In the genomic region with DNA sequence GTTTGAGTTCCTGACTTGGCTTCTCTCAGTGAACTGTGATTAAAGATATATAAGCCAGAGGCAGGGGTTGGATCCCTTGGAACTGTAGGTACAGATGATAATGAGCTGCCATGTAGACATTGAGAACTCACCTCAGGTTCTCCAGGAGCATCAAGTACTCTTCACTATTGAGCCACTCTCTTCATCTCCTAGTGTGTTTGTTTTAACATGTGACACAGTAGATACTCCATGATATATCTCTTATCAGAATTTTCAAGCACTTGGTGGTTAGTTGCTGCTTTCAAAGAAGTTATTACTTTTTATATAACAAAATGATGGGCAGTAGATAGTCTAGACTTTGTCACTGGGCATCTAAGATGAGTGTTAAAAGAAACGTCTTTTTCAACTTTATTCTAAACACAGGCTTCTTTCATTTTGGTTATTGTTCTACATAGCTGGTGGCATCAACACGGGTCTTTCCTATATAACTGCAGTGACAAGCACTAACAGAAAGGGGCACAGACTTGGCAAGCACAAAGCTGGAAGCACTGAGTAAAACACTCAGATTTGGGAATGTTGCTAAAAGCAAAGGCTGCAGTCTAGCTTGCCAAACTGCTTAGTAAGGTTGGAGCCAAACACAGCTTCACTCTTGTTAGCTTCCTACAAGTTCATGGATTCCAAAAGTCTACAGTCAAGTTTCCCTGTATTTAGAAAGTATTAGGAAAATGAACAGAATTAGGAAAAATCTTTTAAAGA, we compare ENCODE assay signal across 30 mouse cellular contexts. TPM values are rescaled to one million over a fixed set of nuclear protein-coding genes. Genes with fewer than 3 reads are reported as not detected.
DNase-seq lines count a peak whose midpoint lies in the region; ATAC-seq and TF ChIP-seq lines count a peak whose summit lies in the region.
"Had no signal": no experiment of that assay in that cellular context is flagged by ENCODE, and none has a peak within 500 bp of the region (broad histone marks: within the 10 kb centered on the region; RNA-seq: fewer than 3 reads in every experiment).

No protein-coding gene starts in this region.

- no peak overlapping the region for H3K9ac ChIP-seq in forebrain, embryonic 14.5 days (ENCODE audit: low read length)
- no peak overlapping the region for H3K9ac ChIP-seq in forebrain, embryonic 12.5 days
- no peak overlapping the region for H3K9ac ChIP-seq in MEL (ENCODE audit: control insufficient read depth, low read depth, low read length, poor library complexity, severe bottlenecking)
- H3K9ac ChIP-seq: embryonic facial prominence, embryonic 15.5 days; heart, embryonic 12.5 days; hindbrain, embryonic 13.5 days; limb, embryonic 13.5 days; liver, embryonic 15.5 days; lung, embryonic 15.5 days; midbrain, embryonic 13.5 days had no signal

- no peak overlapping the region for H3K4me2 ChIP-seq in forebrain, embryonic 14.5 days (ENCODE audit: low read length)
- H3K4me2 ChIP-seq in forebrain, embryonic 12.5 days, result no peak overlapping the region
- H3K4me2 ChIP-seq: embryonic facial prominence, embryonic 15.5 days; heart, embryonic 12.5 days; hindbrain, embryonic 13.5 days; limb, embryonic 13.5 days; liver, embryonic 15.5 days; lung, embryonic 15.5 days; midbrain, embryonic 13.5 days had no signal

- no peak overlapping the region for H3K27ac ChIP-seq in forebrain, embryonic 14.5 days (ENCODE audit: low read depth, low read length)
- no peak overlapping the region for H3K27ac ChIP-seq in forebrain, embryonic 12.5 days
- H3K27ac ChIP-seq in MEL (ENCODE audit: control insufficient read depth, low read depth, low read length), result no peak overlapping the region
- H3K27ac ChIP-seq: embryonic facial prominence, embryonic 10.5 days; embryonic facial prominence, embryonic 15.5 days; heart, adult 2 months; hindbrain, embryonic 13.5 days; limb, embryonic 13.5 days; liver, embryonic 15.5 days; lung, embryonic 15.5 days; midbrain, embryonic 13.5 days; stomach, postnatal 0 days had no signal

- WGBS in forebrain, embryonic 14.5 days, result 78% methylated on average over 2 of the region's 2 CpGs
- 95% methylated on average over 2 of the region's 2 CpGs for WGBS in forebrain, embryonic 12.5 days

- no peaks in the 10 kb centered on the region for H3K27me3 ChIP-seq in forebrain, embryonic 14.5 days (replicated peaks; ENCODE audit: control insufficient read depth, insufficient read depth, low read length)
- H3K27me3 ChIP-seq in forebrain, embryonic 12.5 days, result no peaks in the 10 kb centered on the region
- no peaks in the 10 kb centered on the region for H3K27me3 ChIP-seq in MEL (ENCODE audit: control insufficient read depth in 1 of 2, insufficient read depth in 2 of 2, low read length in 2 of 2)
- H3K27me3 ChIP-seq: CH12.LX; embryonic facial prominence, embryonic 15.5 days; heart, embryonic 12.5 days; hindbrain, embryonic 13.5 days; limb, embryonic 13.5 days; liver, embryonic 15.5 days; lung, embryonic 15.5 days; midbrain, embryonic 13.5 days had no signal

- TF ChIP-seq CTCF in MEL (IDR thresholded peaks at IDR 0.05 in 2 of 3, conservative IDR thresholded peaks at IDR 0.05 in 1 of 3; ENCODE audit: control insufficient read depth in 1 of 3, insufficient read depth in 1 of 3, low read depth in 2 of 3, low read length in 3 of 3, poor library complexity in 1 of 3, severe bottlenecking in 1 of 3), result no peak

- no peaks in the 10 kb centered on the region for H3K36me3 ChIP-seq in forebrain, embryonic 14.5 days (ENCODE audit: control insufficient read depth, insufficient read depth, low read length)
- no peaks in the 10 kb centered on the region for H3K36me3 ChIP-seq in forebrain, embryonic 12.5 days (replicated peaks)
- H3K36me3 ChIP-seq in MEL (ENCODE audit: control insufficient read depth in 1 of 2, insufficient read depth in 2 of 2, low read length in 2 of 2), result peaks cover 5 to 10% of the 10 kb centered on the region in 2 experiments
- H3K36me3 ChIP-seq: embryonic facial prominence, embryonic 10.5 days; embryonic facial prominence, embryonic 15.5 days; heart, embryonic 12.5 days; hindbrain, embryonic 13.5 days; limb, embryonic 13.5 days; liver, embryonic 15.5 days; lung, embryonic 15.5 days; midbrain, embryonic 13.5 days had no signal

- TF ChIP-seq RAD21 in MEL (IDR thresholded peaks at IDR 0.05; ENCODE audit: low read depth, low read length), result no peak

- peak; percentile 24 for DNase-seq in forebrain, embryonic 14.5 days (ENCODE audit: low spot score)
- peak; percentile 8 for DNase-seq in layer of hippocampus, adult 9-11 months
- no peak for DNase-seq in layer of hippocampus, adult 18-20 months (ENCODE audit: low spot score in 2 of 2)
- DNase-seq in MEL (ENCODE audit: low read depth, low spot score), result no peak
- DNase-seq in thymus, postnatal 36 days, result no peak
- DNase-seq in gastrocnemius, postnatal 4 days (ENCODE audit: low spot score in 2 of 2), result no peak
- DNase-seq: adrenal gland, postnatal 14 days; cerebellum, adult 2 months; cerebellum, postnatal 14 days; gastrocnemius, postnatal 36 days; heart, adult 2 months; heart, postnatal 4 days; kidney, adult 9 months; kidney, postnatal 10 days; right cerebral cortex, postnatal 4 days; thymus, adult 18-20 months; thymus, postnatal 25 days had no signal

- H3K4me3 ChIP-seq in forebrain, embryonic 14.5 days (ENCODE audit: low read depth, low read length), result no peak overlapping the region
- no peak overlapping the region for H3K4me3 ChIP-seq in forebrain, embryonic 12.5 days (replicated peaks)
- no peak overlapping the region for H3K4me3 ChIP-seq in MEL (ENCODE audit: control insufficient read depth in 1 of 2, insufficient read depth in 1 of 2, low read depth in 2 of 2, low read length in 2 of 2)
- H3K4me3 ChIP-seq: embryonic facial prominence, embryonic 10.5 days; embryonic facial prominence, embryonic 15.5 days; heart, adult 2 months; heart, embryonic 12.5 days; hindbrain, embryonic 13.5 days; limb, embryonic 13.5 days; liver, embryonic 15.5 days; lung, embryonic 15.5 days; midbrain, embryonic 13.5 days had no signal

- peaks cover 30% of the 10 kb centered on the region for H3K79me2 ChIP-seq in MEL (ENCODE audit: control insufficient read depth, insufficient read depth, low read length, poor library complexity)

- no peak for ATAC-seq in forebrain, embryonic 14.5 days
- ATAC-seq in forebrain, embryonic 12.5 days (ENCODE audit: low FRiP score), result no peak
- peak; percentile 67; the same call in 1 of the 2 replicates for ATAC-seq in megakaryocyte progenitor cell, adult 5-6 weeks (replicated peaks; ENCODE audit: poor library complexity)
- ATAC-seq: intestine, embryonic 16.5 days; midbrain, embryonic 13.5 days had no signal

- no peaks in the 10 kb centered on the region for H3K4me1 ChIP-seq in forebrain, embryonic 14.5 days (ENCODE audit: control insufficient read depth, insufficient read depth, low read length)
- no peaks in the 10 kb centered on the region for H3K4me1 ChIP-seq in forebrain, embryonic 12.5 days
- H3K4me1 ChIP-seq in MEL (ENCODE audit: control insufficient read depth in 1 of 2, insufficient read depth in 2 of 2, low read length in 2 of 2), result peaks cover 3 to 4% of the 10 kb centered on the region in 2 experiments; a peak in 3 of 4 replicates
- H3K4me1 ChIP-seq: embryonic facial prominence, embryonic 10.5 days; embryonic facial prominence, embryonic 15.5 days; limb, embryonic 13.5 days; lung, embryonic 15.5 days; midbrain, embryonic 13.5 days had no signal

- no peak for TF ChIP-seq EP300 in MEL (IDR thresholded peaks at IDR 0.05; ENCODE audit: low read depth in 1 of 2, low read length in 2 of 2)

- no peaks in the 10 kb centered on the region for H3K9me3 ChIP-seq in forebrain, embryonic 14.5 days (replicated peaks; ENCODE audit: control insufficient read depth, low read length)
- no peaks in the 10 kb centered on the region for H3K9me3 ChIP-seq in forebrain, embryonic 12.5 days
- no peaks in the 10 kb centered on the region for H3K9me3 ChIP-seq in MEL (replicated peaks; ENCODE audit: insufficient read depth, low read length)
- H3K9me3 ChIP-seq: embryonic facial prominence, embryonic 10.5 days; embryonic facial prominence, embryonic 15.5 days; heart, embryonic 12.5 days; hindbrain, embryonic 13.5 days; limb, embryonic 13.5 days; liver, embryonic 15.5 days; lung, embryonic 15.5 days; midbrain, embryonic 13.5 days had no signal

- TF ChIP-seq POLR2A in MEL (IDR thresholded peaks at IDR 0.05; ENCODE audit: control insufficient read depth in 1 of 2, insufficient read depth in 1 of 2, low read depth in 1 of 2, low read length in 2 of 2, poor library complexity in 1 of 2), result no peak

TF ChIP-seq in MEL, 35 proteins besides CTCF, POLR2A, EP300 and RAD21:
- peak; percentile 25; the same call in 1 of the 2 replicates for TF ChIP-seq GATA1 (IDR thresholded peaks at IDR 0.05; ENCODE audit: low read depth, low read length)
- TF ChIP-seq ETS1 (IDR thresholded peaks at IDR 0.05; ENCODE audit: low read depth, low read length), result no peak
- TF ChIP-seq USF1 (IDR thresholded peaks at IDR 0.05; ENCODE audit: low read depth, low read length), result peak; percentile 51; the same call in 1 of the 2 replicates
- TF ChIP-seq GABPA (IDR thresholded peaks at IDR 0.05; ENCODE audit: low read depth, low read length), result no peak

RNA-seq across cellular contexts. Expression of gene Ankib1, which starts 18.6 kb away (rescaled TPM):
- polyA plus RNA-seq in forebrain, embryonic 14.5 days (2014; fragmentation: Nextera tagmentation; extraction: Ambion mirVana), result 17.4 and 22.8 TPM in 2 replicates
- polyA plus RNA-seq in forebrain, embryonic 12.5 days (2016; fragmentation: Nextera tagmentation; extraction: Ambion mirVana), result 21.6 and 22.1 TPM in 2 replicates
- total RNA-seq in layer of hippocampus, adult 18-20 months (2021), result 100 to 1,000 TPM; 124 TPM
- 16.5 and 19.5 TPM in 2 replicates for total RNA-seq in MEL (2012; rRNA removed)
- 10 to 100 TPM in 1 of 2 experiments, not detected in 1; 14.5 TPM for polyA plus RNA-seq in MEL (2012; ENCODE audit: insufficient read depth in 1 of 2, insufficient read length in 2 of 2, low read depth in 1 of 2, low replicate concordance in 2 of 2, missing spikeins in 1 of 2)
- 22.9 and 25.9 TPM in 2 replicates for total RNA-seq in megakaryocyte progenitor cell, adult 5-6 weeks (2015)
- total RNA-seq in megakaryocyte progenitor cell, adult 5-6 weeks (2017), result 31.0 and 34.5 TPM in 2 replicates
- 10 to 100 TPM; 33.9 to 34.9 TPM for total RNA-seq in gastrocnemius, postnatal 4 days (2021)

RNA-seq across cellular contexts. Expression of gene Krit1, which starts 18.9 kb away (rescaled TPM):
- 44.6 and 58.5 TPM in 2 replicates for polyA plus RNA-seq in forebrain, embryonic 14.5 days (2014; fragmentation: Nextera tagmentation; extraction: Ambion mirVana)
- polyA plus RNA-seq in forebrain, embryonic 12.5 days (2016; fragmentation: Nextera tagmentation; extraction: Ambion mirVana), result 77.8 and 83.3 TPM in 2 replicates
- total RNA-seq in layer of hippocampus, adult 18-20 months (2021), result 10 to 100 TPM; 48.8 to 53.9 TPM
- 20.6 and 25.6 TPM in 2 replicates for total RNA-seq in MEL (2012; rRNA removed)
- 100 to 1,000 TPM in 1 of 2 experiments, 10 to 100 TPM in 1; 28.0 to 125 TPM for polyA plus RNA-seq in MEL (2012; ENCODE audit: insufficient read depth in 1 of 2, insufficient read length in 2 of 2, low read depth in 1 of 2, low replicate concordance in 2 of 2, missing spikeins in 1 of 2)
- 50.4 and 69.6 TPM in 2 replicates for total RNA-seq in megakaryocyte progenitor cell, adult 5-6 weeks (2015)
- total RNA-seq in megakaryocyte progenitor cell, adult 5-6 weeks (2017), result 40.6 and 61.2 TPM in 2 replicates
- 10 to 100 TPM; 26.1 to 34.0 TPM for total RNA-seq in gastrocnemius, postnatal 4 days (2021)

Comparison
In these comparisons a context has a peak if more than half of its experiments do, and no peak if none do; other contexts are left out.
1. DNase-seq: peak in forebrain, embryonic 14.5 days (single experiment) and layer of hippocampus, adult 9-11 months (single experiment); none in layer of hippocampus, adult 18-20 months (0 of 2), MEL (single experiment), thymus, postnatal 36 days (0 of 2) and gastrocnemius, postnatal 4 days (0 of 2).